Mouse (Mus musculus): ENCODE data around the gene Dennd1b.

DNA sequence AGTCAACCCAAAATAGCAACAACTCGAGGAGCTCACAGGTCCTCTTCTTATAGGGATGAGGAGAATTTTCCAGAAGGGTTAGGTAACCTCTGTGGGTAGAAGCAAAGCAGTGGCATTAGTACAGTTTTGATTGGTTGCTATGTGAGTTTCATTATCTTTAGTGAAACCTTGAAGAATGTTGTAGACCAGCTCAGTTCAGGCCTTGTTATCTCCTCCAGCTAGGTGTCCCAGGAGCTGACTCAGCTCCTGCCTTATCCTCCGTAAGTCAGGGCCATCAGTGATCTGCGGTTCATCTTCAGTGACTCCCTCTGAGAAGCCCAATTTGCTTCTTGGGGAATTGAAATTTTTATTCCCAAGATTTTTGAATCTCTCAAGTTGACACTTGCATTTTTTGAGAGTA, 43.2 kb upstream of the Dennd1b start:
- TF ChIP-seq CTCF (IDR thresholded peaks at IDR 0.05; ENCODE audit: insufficient read depth, low read depth, low read length) (no peak), POLR2A (IDR thresholded peaks at IDR 0.05; ENCODE audit: insufficient read depth, low read depth, low read length) (no peak)
